Mouse (Mus musculus) C2C12 (cell line): Measurements from ENCODE around the gene Txndc2.

ENCODE experiments used
- CEBPB ChIP-seq: IDR thresholded peaks from one replicate; pipeline ENCODE4 v1.6.1; 2011; ENCODE audit warnings: low read depth, mild to moderate bottlenecking, control low read depth, moderate library complexity
- CTCF ChIP-seq: IDR thresholded peaks from one replicate; pipeline ENCODE4 v1.5.1; 2011; ENCODE audit not compliant: control insufficient read depth, insufficient read depth, insufficient read length
- FOSL1 ChIP-seq: IDR thresholded peaks from one replicate; pipeline ENCODE4 v1.8.0; 2011; ENCODE audit warnings: mild to moderate bottlenecking, low read length; ENCODE audit not compliant: poor library complexity, insufficient read depth, severe bottlenecking
- MAX ChIP-seq: IDR thresholded peaks from one replicate; pipeline ENCODE4 v1.6.1; 2011; ENCODE audit warnings: mild to moderate bottlenecking, control low read depth
- MYOD1 ChIP-seq: IDR thresholded peaks from one replicate; pipeline ENCODE4 v1.6.1; 2011; ENCODE audit warnings: low read depth; ENCODE audit not compliant: control insufficient read depth, insufficient read length
- USF1 ChIP-seq: IDR thresholded peaks from one replicate; pipeline ENCODE4 v1.6.1; 2011; ENCODE audit warnings: low read depth, mild to moderate bottlenecking, control low read depth, moderate library complexity

- TF ChIP-seq CTCF (no peak), MYOD1 (no peak), CEBPB (no peak), FOSL1 (no peak), MAX (peak; percentile 76), USF1 (peak; percentile 95)
Measured at GRCm38 (mm10) chr17:65613463-65614412, 28.2 kb downstream of the Txndc2 start, which contains the start of gene Vapa.
